Mouse (Mus musculus) spleen, postnatal 14 days (tissue): ENCODE measurements at regions not wholly inside any gene's neighbourhood (a gene's known extent, or its start where the extent isn't known, plus 50 kb on each side); places are given as distances from the start of the nearest gene placed in this dataset.
"Not testable (repeated sequence)": the region's sequence is repeated elsewhere in the genome, so short reads cannot be mapped to it uniquely, and the experiment has no call there.

Experiments
- DNase-seq, 2 experiments: peaks; one replicate each; pipeline ENCODE4 v3.0.0; 2021 to 2022; ENCODE audit warnings: low spot score in 2 of 2

DNA sequence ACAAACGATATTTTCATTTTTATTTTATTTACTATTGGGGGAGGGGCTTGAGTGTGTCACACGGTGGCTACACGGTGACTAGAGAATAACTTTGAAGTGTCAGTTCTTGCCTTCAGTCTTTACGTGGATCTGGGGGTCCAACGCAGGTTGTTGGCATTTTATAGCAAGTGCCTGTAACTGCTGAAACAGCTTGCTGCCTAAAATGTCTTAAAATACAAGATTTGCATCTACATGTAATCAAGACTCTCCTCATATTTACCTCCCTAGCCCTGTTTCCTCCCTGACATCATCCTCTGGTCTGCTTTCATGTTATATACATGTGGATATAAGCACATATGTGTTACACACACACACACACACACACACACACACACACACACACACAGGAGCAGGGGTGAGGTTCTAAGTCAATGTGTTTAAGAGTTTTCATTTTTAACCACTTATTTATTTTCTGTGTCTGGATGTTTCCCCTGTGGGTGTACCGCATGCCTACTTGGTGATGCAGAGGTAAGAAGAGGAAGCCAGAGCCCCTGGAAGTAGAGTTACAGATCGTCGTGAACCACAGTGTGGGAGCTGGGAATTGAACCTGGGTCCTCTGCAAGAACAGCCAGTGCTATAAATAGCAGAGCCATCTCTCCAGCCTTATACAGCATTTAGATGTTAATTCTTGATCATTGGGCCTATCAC lies 119.5 kb upstream of the Cpsf6 start:
- no peak for DNase-seq

DNA sequence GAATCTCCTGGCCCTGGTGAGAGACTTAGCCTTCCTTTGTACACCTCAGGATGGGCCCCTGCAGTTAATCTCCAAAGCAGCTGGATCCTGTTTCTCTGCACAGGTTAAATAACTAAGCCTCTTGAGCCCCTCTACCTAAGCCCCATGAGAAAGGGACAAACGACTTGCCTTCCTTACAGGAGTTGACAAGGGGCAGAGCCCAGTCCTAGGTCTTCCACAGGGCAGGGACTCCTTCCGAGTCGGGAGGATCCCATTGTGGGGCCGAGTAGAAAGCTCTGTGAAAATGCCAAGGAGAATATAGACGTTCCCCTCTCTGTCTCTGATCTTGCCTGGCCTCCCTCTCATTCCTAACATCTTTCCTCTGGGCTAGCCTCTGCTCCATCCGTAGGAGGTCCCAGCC lies 118.7 kb upstream of the Cpsf6 start:
- no peak for DNase-seq

GRCm38 (mm10) chr10:117497565-117498256 lies 117.9 kb upstream of the Cpsf6 start:
- no peak for DNase-seq

DNA sequence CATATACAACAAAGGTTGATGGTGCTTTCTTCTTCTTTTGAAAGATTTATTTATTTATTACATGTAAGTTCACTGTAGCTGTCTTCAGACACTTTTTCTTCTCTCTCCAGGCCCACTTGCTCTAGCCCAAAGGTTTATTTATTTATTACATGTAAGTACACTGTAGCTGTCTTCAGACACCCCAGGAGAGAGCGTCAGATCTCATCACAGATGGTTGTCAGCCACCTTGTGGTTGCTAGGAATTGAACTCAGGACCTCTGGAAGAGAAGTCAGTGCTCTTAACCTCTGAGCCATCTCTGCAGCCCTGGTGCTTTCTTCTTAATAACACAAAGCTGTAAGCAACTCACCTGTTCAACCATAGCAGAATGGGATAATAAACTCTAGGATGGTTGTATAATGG lies 117.3 kb upstream of the Cpsf6 start:
- DNase-seq, result not testable (repeated sequence)

- DNase-seq, result no peak
Observed at GRCm38 (mm10) chr10:117496064-117497011, 116.5 kb upstream of the Cpsf6 start.

DNA sequence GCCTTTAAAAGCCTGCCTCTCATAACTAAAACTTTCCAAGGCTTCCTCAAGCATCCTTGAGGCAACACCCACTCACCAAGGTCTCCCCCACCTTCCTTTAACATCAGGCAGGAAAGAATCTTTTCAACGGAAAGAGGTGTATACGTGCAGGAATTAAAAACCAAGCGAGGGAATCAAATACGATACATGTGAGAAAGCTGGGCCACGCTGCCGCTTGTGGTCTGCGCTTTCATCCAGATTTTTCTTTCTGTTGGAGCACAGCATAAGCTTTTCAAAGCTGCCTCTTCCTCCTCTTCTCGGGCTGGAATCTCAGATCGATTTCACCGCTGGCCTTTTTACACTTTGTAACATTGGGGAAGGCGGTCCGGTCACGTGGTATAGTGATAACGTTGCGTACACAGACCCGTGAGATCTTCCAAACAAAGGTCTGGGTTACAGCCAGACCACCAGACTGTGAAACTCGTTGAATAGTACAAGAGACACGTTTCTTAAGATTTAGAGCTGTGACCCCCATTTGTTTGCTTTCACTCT lies 114.4 kb upstream of the Cpsf6 start:
- no peak for DNase-seq

DNA sequence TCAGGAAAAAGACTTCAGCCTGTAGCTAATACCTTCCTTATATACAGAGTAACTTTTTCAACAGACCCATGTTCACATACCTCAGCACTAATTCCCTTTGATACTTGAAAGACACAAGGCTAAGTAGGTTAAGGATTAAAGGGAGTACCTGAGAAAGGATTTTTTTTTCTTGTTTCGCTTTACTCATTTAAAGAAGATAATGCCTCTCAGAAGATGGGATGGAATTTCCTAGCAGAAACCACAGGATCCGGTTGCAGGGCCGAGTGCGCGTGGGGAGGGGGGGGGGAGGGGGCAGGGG lies 114.0 kb upstream of the Cpsf6 start:
- DNase-seq, result no peak

- DNase-seq, result no peak
Observed at GRCm38 (mm10) chr10:117493091-117493823, 113.4 kb upstream of the Cpsf6 start.

DNA sequence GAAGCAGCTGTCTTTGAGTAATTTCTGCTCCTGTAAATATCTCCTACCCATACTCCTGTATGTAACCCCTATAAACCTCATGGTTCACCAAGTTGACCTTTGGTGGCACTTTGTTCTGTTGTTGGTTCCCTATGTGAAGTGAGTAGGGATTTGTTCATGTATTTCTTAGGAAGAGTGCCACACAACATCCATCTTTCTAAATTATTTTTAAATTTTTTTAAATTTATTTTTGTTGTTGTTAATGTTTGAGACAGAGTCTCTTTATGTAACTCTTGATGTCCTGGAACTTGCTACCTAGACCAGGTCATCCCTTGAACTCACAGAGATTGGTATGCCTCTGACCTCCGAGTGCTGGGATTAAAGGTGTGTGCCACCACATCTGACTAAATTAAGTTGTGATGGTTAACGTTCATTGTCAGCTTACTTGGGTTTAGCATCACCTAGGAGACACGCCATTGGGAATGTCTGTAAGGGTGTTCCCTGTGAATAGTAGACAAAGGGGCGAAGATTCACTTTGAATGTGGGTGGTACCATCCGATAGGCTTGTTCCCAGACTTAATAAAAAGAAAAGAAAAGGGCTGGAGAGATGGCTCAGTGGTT lies 112.7 kb upstream of the Cpsf6 start:
- DNase-seq, result no peak

- no peak for DNase-seq
Observed at GRCm38 (mm10) chr10:117491711-117492110, 111.9 kb upstream of the Cpsf6 start.

DNA sequence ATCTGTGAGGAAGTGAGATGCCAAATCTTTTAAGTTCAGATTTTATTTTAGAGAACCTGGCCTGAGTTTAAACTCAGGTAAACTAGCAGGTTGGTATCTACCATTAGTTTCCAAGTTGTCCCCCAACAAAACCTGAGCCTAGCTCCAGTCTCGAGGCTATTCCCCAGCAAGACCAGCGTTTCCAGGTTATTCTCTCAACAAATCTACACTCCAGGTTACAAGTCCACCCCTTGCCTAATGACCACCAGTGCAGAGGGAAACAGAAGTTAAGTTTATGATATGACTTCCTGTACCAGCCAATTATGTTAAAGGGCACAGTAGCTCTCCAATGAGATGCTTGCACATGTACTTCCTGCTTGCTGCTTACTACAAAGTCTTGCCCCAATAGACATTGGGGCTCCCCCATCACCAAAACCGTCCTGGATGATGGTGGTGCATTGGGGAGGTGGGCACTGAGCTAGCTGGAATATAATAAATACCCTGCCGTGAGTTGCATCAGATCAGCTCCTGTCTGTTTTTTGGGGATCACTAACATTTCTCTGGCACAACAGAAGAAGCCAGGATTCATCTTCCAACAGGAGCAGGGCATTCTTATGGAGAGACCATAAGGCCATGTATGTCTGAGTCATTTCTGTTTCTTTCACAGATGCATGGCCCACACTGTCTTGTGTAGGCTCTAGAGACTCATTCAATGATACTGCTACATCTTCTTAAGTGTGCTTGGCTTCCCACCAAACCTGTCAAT lies 111.2 kb upstream of the Cpsf6 start:
- DNase-seq, result no peak

GRCm38 (mm10) chr10:117483091-117483600 lies 103.3 kb upstream of the Cpsf6 start:
- no peak for DNase-seq

GRCm38 (mm10) chr10:117482361-117482760 lies 102.5 kb upstream of the Cpsf6 start:
- no peak for DNase-seq

- DNase-seq, result no peak
Observed at GRCm38 (mm10) chr10:117481341-117481990, 101.7 kb upstream of the Cpsf6 start.

DNA sequence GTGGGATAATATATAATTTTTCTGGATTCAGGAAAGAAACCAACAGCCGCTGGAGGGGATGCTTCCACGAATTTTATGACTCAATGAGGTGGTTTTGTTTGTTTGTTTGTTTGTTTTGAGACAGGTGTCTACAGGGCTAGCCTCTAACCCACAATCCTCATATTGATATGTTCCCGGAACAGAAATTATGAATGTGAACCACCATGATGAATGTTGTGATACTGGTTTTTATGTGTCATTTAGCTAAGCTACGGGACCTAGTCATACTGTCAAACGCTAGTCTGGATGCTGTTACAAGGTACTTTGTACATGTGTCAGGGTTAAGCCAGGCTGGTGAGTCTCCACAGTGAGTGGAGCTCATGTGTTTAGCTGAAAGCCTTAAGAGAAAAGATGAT lies 100.6 kb upstream of the Cpsf6 start:
- no peak for DNase-seq

- DNase-seq, result no peak
Observed at GRCm38 (mm10) chr10:117479721-117480455, 100.1 kb upstream of the Cpsf6 start.

DNA sequence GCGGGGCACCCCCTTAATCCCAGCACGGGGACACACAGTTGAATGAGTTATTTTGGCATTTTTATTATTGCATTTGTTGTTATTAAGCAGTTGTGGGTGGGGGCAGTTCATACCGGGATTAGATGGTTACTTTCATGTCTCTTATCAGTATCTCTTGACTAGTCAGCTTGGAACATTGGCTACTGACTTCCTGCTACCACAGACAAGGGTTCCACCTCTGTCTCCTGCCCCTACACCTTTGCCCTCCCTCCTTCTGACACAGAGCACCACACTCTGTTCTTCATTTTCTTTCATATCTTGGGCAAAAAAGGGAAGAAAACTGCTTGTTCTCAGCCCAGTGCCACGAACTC lies 99.1 kb upstream of the Cpsf6 start:
- DNase-seq, result no peak

- DNase-seq, result no peak
Observed at GRCm38 (mm10) chr10:117478202-117478930, 98.6 kb upstream of the Cpsf6 start.
